Mouse (Mus musculus) limb, embryonic 14.5 days (tissue): ENCODE measurements around the gene Gpr68. TPM values are rescaled to one million over a fixed set of nuclear protein-coding genes. Genes with fewer than 3 reads are reported as not detected.

Source experiments
- ATAC-seq: fragments of 200-750 bp; cut with Nextera tagmentation; 2 replicates; pipeline ENCODE4 v1.8.0; 2017; ENCODE audit warnings: low read depth, moderate number of reproducible peaks, moderate TSS enrichment; ENCODE audit not compliant: low FRiP score
- DNase-seq: peaks from one replicate; pipeline ENCODE4 v3.0.0-alpha.2; 2015; ENCODE audit warnings: low spot score
- H3K27ac ChIP-seq: fragments of 300-500 bp; sonication (generic); replicated peaks from 2 replicates; pipeline ENCODE4 v1.5.1; 2014; ENCODE audit warnings: low read depth, mild to moderate bottlenecking, low read length, moderate library complexity, mixed read lengths
- H3K27me3 ChIP-seq: fragments of 300-500 bp; sonication (generic); 2 replicates; pipeline ENCODE4 v1.6.1; 2014; ENCODE audit warnings: low read length, mixed read lengths; ENCODE audit not compliant: control insufficient read depth, insufficient read depth
- H3K36me3 ChIP-seq: fragments of 300-500 bp; sonication (generic); 2 replicates; pipeline ENCODE4 v1.6.1; 2014; ENCODE audit warnings: mild to moderate bottlenecking, low read length, moderate library complexity, mixed read lengths; ENCODE audit not compliant: control insufficient read depth, insufficient read depth
- H3K4me1 ChIP-seq: fragments of 300-500 bp; sonication (generic); 2 replicates; pipeline ENCODE4 v1.6.1; 2014; ENCODE audit warnings: antibody characterized with exemption, low read length, mixed read lengths; ENCODE audit not compliant: control insufficient read depth, insufficient read depth
- H3K4me2 ChIP-seq: fragments of 300-500 bp; sonication (generic); replicated peaks from 2 replicates; pipeline ENCODE4 v1.6.1; 2014; ENCODE audit warnings: low read depth, mild to moderate bottlenecking, low read length, moderate library complexity; ENCODE audit not compliant: severe bottlenecking
- H3K4me3 ChIP-seq: fragments of 300-500 bp; sonication (generic); replicated peaks from 2 replicates; pipeline ENCODE4 v1.5.1; 2014; ENCODE audit warnings: low read length
- H3K9ac ChIP-seq: fragments of 300-500 bp; sonication (generic); 2 replicates; pipeline ENCODE4 v1.6.1; 2014; ENCODE audit warnings: mild to moderate bottlenecking, low read depth, low read length, moderate library complexity; ENCODE audit not compliant: severe bottlenecking
- H3K9me3 ChIP-seq: fragments of 300-500 bp; sonication (generic); 2 replicates; pipeline ENCODE4 v1.6.1; 2016; ENCODE audit warnings: low read length; ENCODE audit not compliant: control insufficient read depth
- POLR2A ChIP-seq: fragments of 200-500 bp; IDR thresholded peaks from 2 replicates; pipeline ENCODE4 v1.8.0; 2012; ENCODE audit warnings: inconsistent platforms, mild to moderate bottlenecking, moderate library complexity, borderline replicate concordance; ENCODE audit not compliant: insufficient read depth, insufficient read length; ENCODE audit errors: extremely low read depth
- WGBS: fragments of 180-500 bp; shearing (Covaris S2); extraction: QIAGEN DNeasy Blood & Tissue Kit; methylation state at CpG from one replicate; pipeline ENCODE4 v1.1.7; 2014; 5-methylcytosine and 5-hydroxymethylcytosine counted together
- polyA plus RNA-seq, 2 experiments: library from polyadenylated mRNA; depleted of rRNA in 1 of 2; stranded (reverse) in 1 of 2; unstranded in 1 of 2; fragments of >200 nt; fragmentation: Nextera tagmentation in 1 of 2; extraction: Ambion mirVana in 1 of 2; gene quantifications; 2 replicates each; pipeline versions ENCODE4 v1.2.1 to v1.2.3; 2012 to 2014

Gene Gpr68
- polyA plus RNA-seq, 2 experiments, result 0.19 to 0.79 TPM

DNA sequence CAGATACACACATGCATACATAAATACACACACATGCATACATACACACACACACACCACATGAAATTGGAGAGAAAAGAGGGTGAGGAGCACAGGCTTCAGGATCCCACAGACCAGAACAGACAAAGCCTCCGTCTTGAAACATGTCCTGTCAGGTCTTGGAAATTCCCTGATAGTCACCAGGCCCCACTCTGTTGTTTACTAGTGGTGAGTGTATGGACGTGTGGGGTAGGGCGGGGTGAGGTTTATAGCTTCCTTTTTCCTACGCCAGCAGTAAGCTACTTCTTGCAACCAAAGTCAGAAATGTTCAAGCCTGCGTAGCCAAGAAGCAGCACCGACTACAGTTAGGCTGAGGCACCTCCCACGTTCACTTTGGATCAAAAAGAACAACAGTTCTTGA lies 24.8 kb downstream of the Gpr68 start:
- WGBS, result 51% methylated on average over 7 of the region's 7 CpGs
- Histone ChIP-seq H3K9ac (no peak overlapping the region), H3K4me1 (no peaks in the 10 kb centered on the region), H3K4me2 (no peak overlapping the region), H3K4me3 (no peak overlapping the region), H3K27ac (no peak overlapping the region), H3K36me3 (no peaks in the 10 kb centered on the region), H3K27me3 (no peaks in the 10 kb centered on the region), H3K9me3 (no peaks in the 10 kb centered on the region)
- DNase-seq (no peak), ATAC-seq (no peak)
- TF ChIP-seq POLR2A, result no peak

DNA sequence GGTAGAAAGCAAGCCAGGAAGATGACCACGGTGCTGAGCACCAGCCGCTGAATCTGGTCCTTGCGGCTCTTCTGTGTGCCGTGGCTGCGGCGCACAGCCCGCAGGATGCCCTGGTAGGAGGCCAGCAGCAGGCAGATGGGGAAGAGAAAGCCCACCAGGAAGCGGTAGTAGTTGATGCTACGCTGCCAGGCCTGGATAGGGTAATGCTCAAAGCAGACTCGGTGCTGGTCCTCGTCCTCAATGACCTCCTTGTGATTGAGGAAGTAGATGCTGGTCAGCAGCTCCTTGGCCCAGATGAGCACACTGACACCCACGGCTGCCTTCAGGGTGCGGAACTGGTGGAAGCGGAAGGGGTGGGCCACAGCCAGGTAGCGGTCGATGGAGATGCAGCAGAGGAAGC lies 29.4 kb downstream of the Gpr68 start:
- 87% methylated on average over 16 of the region's 16 CpGs for WGBS
- Histone ChIP-seq H3K4me3 (no peak overlapping the region), H3K4me2 (no peak overlapping the region), H3K36me3 (no peaks in the 10 kb centered on the region), H3K27me3 (no peaks in the 10 kb centered on the region), H3K4me1 (no peaks in the 10 kb centered on the region), H3K9me3 (no peaks in the 10 kb centered on the region), H3K9ac (no peak overlapping the region), H3K27ac (no peak overlapping the region)
- DNase-seq, result no peak
- no peak for TF ChIP-seq POLR2A
- no peak for ATAC-seq

DNA sequence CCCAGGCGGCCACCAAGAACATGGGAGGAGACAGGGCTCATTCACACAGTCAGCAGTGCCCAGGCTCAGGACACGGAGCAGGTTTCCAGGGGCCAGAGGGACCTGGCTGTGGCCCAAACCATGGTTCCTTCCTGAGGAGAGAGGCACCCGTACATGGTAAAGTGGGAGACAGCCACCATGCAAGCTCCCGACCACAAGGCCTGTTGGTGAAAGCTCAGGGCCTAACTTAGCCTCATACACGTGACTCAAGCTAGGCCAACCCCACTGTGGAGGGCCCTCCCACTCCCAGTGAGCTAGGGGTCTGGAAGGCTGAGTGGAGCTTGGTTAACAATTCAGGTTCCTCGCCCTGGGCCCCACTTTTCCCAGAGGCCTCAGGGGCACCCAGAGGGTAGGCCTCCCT lies 30.1 kb downstream of the Gpr68 start:
- H3K4me3 ChIP-seq, result no peak overlapping the region
- no peaks in the 10 kb centered on the region for H3K36me3 ChIP-seq
- H3K27ac ChIP-seq, result no peak overlapping the region
- DNase-seq, result no peak
- no peak for ATAC-seq
- no peak overlapping the region for H3K9ac ChIP-seq
- no peak overlapping the region for H3K4me2 ChIP-seq
- TF ChIP-seq POLR2A, result no peak
- H3K9me3 ChIP-seq, result no peaks in the 10 kb centered on the region
- 72% methylated on average over 6 of the region's 6 CpGs for WGBS
- H3K4me1 ChIP-seq, result no peaks in the 10 kb centered on the region
- no peaks in the 10 kb centered on the region for H3K27me3 ChIP-seq

DNA sequence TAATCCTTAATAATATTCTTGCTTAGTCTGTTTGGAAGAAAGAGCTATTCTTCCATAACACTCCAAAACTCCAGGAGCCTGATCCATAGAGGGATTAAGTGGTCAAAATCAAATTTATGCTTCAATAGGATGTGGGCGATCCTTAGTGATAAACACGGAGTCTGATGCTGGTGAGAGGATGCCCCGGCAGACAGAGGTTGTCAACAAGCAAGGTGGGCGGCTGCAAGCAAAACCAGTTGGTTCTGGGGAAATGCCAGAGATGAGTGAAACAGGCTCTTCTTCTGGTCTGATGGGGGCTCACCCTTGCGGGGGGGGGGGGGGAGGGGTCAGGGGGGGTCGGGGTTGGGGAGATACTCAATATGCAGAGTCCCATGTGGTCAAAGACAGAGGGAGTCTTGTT lies 32.0 kb downstream of the Gpr68 start:
- 72% methylated on average over 5 of the region's 6 CpGs for WGBS
- no peak for DNase-seq
- Histone ChIP-seq H3K27me3 (no peaks in the 10 kb centered on the region), H3K9me3 (no peaks in the 10 kb centered on the region), H3K4me1 (no peaks in the 10 kb centered on the region), H3K27ac (no peak overlapping the region), H3K9ac (no peak overlapping the region), H3K4me2 (no peak overlapping the region), H3K36me3 (no peaks in the 10 kb centered on the region), H3K4me3 (no peak overlapping the region)
- TF ChIP-seq POLR2A, result no peak
- no peak for ATAC-seq

DNA sequence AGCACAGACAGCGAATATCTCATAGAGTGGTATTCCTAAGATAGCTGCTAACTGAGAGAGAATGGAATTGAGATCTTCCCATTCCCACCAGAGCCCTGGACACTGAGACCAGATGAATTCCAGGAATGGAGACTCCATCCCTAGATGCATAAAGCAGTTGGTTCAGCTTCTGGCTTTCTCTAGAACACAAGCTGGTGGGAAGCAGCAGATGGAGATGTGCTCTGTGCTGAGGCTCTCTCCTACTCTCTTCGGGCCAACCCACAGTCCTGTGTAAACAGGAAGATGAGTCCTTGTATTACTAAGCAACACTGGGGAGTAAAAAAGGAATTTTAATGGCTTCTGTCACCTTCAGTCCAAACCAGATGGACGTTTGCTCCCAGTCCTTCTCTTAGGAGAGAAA lies 32.4 kb downstream of the Gpr68 start:
- H3K9me3 ChIP-seq, result no peaks in the 10 kb centered on the region
- WGBS, result 44% methylated on average over 3 of the region's 3 CpGs
- no peak for TF ChIP-seq POLR2A
- ATAC-seq, result no peak
- H3K27me3 ChIP-seq, result no peaks in the 10 kb centered on the region
- H3K4me1 ChIP-seq, result no peaks in the 10 kb centered on the region
- no peaks in the 10 kb centered on the region for H3K36me3 ChIP-seq
- H3K9ac ChIP-seq, result no peak overlapping the region
- no peak overlapping the region for H3K4me2 ChIP-seq
- no peak overlapping the region for H3K4me3 ChIP-seq
- DNase-seq, result no peak
- no peak overlapping the region for H3K27ac ChIP-seq

DNA sequence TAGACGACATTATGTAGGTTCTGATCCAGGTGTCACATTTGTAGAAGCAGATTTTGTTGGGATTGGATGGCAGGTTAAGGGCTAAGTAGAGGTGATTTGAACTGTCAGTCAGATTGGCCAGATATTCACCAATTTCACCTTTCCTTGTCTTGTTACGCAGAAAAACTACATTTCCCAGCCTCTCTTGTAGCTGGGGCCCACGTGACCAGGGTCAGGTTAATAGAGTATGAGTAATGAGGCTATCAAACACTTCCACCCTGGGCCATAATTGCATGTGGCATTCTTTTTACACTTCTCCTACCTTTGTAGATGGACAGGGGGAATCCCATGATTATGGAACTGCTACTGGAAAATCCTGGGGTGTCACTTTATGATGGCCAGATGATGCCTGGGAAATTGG lies 34.4 kb downstream of the Gpr68 start:
- no peak for ATAC-seq
- no peak overlapping the region for H3K4me2 ChIP-seq
- TF ChIP-seq POLR2A, result no peak
- H3K9me3 ChIP-seq, result no peaks in the 10 kb centered on the region
- DNase-seq, result no peak
- 70% methylated on average over 3 of the region's 3 CpGs for WGBS
- H3K36me3 ChIP-seq, result no peaks in the 10 kb centered on the region
- no peaks in the 10 kb centered on the region for H3K27me3 ChIP-seq
- H3K4me3 ChIP-seq, result no peak overlapping the region
- no peak overlapping the region for H3K27ac ChIP-seq
- no peaks in the 10 kb centered on the region for H3K4me1 ChIP-seq
- H3K9ac ChIP-seq, result no peak overlapping the region
